Mouse (Mus musculus) embryonic fibroblast, embryonic 13.5 days (primary cell): ENCODE data around the gene Zkscan17.

Experiments used
- CTCF ChIP-seq: IDR thresholded peaks from 2 replicates; pipeline ENCODE4 v1.5.1; 2011; ENCODE audit warnings: mild to moderate bottlenecking, control low read depth, low read length, moderate library complexity, borderline replicate concordance; ENCODE audit not compliant: insufficient read depth
- POLR2A ChIP-seq: IDR thresholded peaks from 2 replicates; pipeline ENCODE4 v1.6.1; 2011; ENCODE audit warnings: low read depth, mild to moderate bottlenecking, control low read depth, low read length, moderate library complexity

- no peak for TF ChIP-seq CTCF
- TF ChIP-seq POLR2A: no peak
Observed at GRCm38 (mm10) chr11:59517441-59517840, 9.1 kb downstream of the Zkscan17 start.
